Mouse (Mus musculus) intestine, postnatal 0 days (tissue): ENCODE data around the gene Taar8a. TPM values are rescaled to one million over a fixed set of nuclear protein-coding genes. Genes with fewer than 3 reads are reported as not detected.

Experiments used
- ATAC-seq: fragments of 200-750 bp; cut with Nextera tagmentation; 2 replicates; pipeline ENCODE4 v1.8.0; 2017; ENCODE audit warnings: mild to moderate bottlenecking, moderate TSS enrichment, moderate library complexity
- H3K27ac ChIP-seq: fragments of 300-500 bp; sonication (generic); 2 replicates; pipeline ENCODE4 v1.5.1; 2014; ENCODE audit warnings: mild to moderate bottlenecking, low read depth, low read length, moderate library complexity
- H3K27me3 ChIP-seq: fragments of 300-500 bp; sonication (generic); replicated peaks from 2 replicates; pipeline ENCODE4 v1.6.1; 2014; ENCODE audit warnings: low read length, mixed read lengths; ENCODE audit not compliant: control insufficient read depth, insufficient read depth
- H3K36me3 ChIP-seq: fragments of 300-500 bp; sonication (generic); 2 replicates; pipeline ENCODE4 v1.6.1; 2014; ENCODE audit warnings: mild to moderate bottlenecking, moderate library complexity; ENCODE audit not compliant: control insufficient read depth, insufficient read depth
- H3K4me1 ChIP-seq: fragments of 300-500 bp; sonication (generic); replicated peaks from 2 replicates; pipeline ENCODE4 v1.6.1; 2014; ENCODE audit warnings: antibody characterized with exemption, low read length, mixed read lengths; ENCODE audit not compliant: control insufficient read depth, insufficient read depth
- H3K4me2 ChIP-seq: fragments of 300-500 bp; sonication (generic); replicated peaks from 2 replicates; pipeline ENCODE4 v1.6.1; 2014; ENCODE audit warnings: low read depth, mild to moderate bottlenecking, moderate library complexity
- H3K4me3 ChIP-seq: fragments of 300-500 bp; sonication (generic); 2 replicates; pipeline ENCODE4 v1.5.1; 2014; ENCODE audit warnings: low read depth, low read length
- H3K9ac ChIP-seq: fragments of 300-500 bp; sonication (generic); 2 replicates; pipeline ENCODE4 v1.6.1; 2014; ENCODE audit warnings: mild to moderate bottlenecking, low read depth, low read length
- H3K9me3 ChIP-seq: fragments of 300-500 bp; sonication (generic); 2 replicates; pipeline ENCODE4 v1.6.1; 2016; ENCODE audit warnings: mixed run types; ENCODE audit not compliant: control insufficient read depth
- CTCF ChIP-seq: sonication (generic); IDR thresholded peaks from 2 replicates; pipeline ENCODE4 v1.5.1; 2016; ENCODE audit warnings: low read depth, mild to moderate bottlenecking, control low read depth, antibody characterized with exemption, moderate library complexity
- WGBS: fragments of 180-500 bp; shearing (Covaris S2); extraction: QIAGEN DNeasy Blood & Tissue Kit; methylation state at CpG from one replicate; pipeline ENCODE4 v1.1.7; 2014; 5-methylcytosine and 5-hydroxymethylcytosine counted together
- polyA plus RNA-seq: library from polyadenylated mRNA; unstranded; fragments of >200 nt; fragmentation: Nextera tagmentation; extraction: Ambion mirVana; gene quantifications from 2 replicates; pipeline ENCODE4 v1.2.1, GENCODE M21; 2015

The Taar8a gene
- polyA plus RNA-seq, 1 experiment from 2014 or later = not detected

GRCm38 (mm10) chr10:24111116-24111778 is 34.9 kb downstream of the Taar8a start:
- H3K4me2 ChIP-seq = no peak overlapping the region
- no peaks in the 10 kb centered on the region for H3K27me3 ChIP-seq
- no peak overlapping the region for H3K9ac ChIP-seq
- H3K27ac ChIP-seq = no peak overlapping the region
- H3K36me3 ChIP-seq = no peaks in the 10 kb centered on the region
- H3K9me3 ChIP-seq = no peaks in the 10 kb centered on the region
- peak; percentile 90 for TF ChIP-seq CTCF
- 0 out of 2 replicates have a peak, but pooled peaks cover 3% of the 10 kb centered on the region for H3K4me1 ChIP-seq
- peak; percentile 9; the same call in 1 of the 2 replicates for ATAC-seq
- H3K4me3 ChIP-seq = no peak overlapping the region
- WGBS = 41% methylated on average over 6 of the region's 6 CpGs

Other genes with a start within 250 kb of the Taar8a start
- 0.10 TPM in 1 of 2 replicates, not detected in the other for gene Vnn3, start 225.0 kb upstream of the Taar8a start, polyA plus RNA-seq
- gene Vnn1, start 181.8 kb upstream of the Taar8a start, polyA plus RNA-seq = 7.4 and 8.2 TPM in 2 replicates
- not detected in 2 replicates for gene Taar1, start 156.1 kb upstream of the Taar8a start, polyA plus RNA-seq
- not detected in 2 replicates for gene Taar2, start 137.9 kb upstream of the Taar8a start, polyA plus RNA-seq
- not detected in 2 replicates for gene Taar3, start 126.9 kb upstream of the Taar8a start, polyA plus RNA-seq
- not detected in 2 replicates for gene Taar4, start 116.0 kb upstream of the Taar8a start, polyA plus RNA-seq
- not detected in 2 replicates for gene Taar5, start 105.8 kb upstream of the Taar8a start, polyA plus RNA-seq
- not detected in 2 replicates for gene Taar6, start 90.9 kb upstream of the Taar8a start, polyA plus RNA-seq
- gene Taar7a, start 83.0 kb upstream of the Taar8a start, polyA plus RNA-seq = not detected in 2 replicates
- gene Taar7b, start 76.6 kb upstream of the Taar8a start, polyA plus RNA-seq = not detected in 2 replicates
- gene Taar7d, start 49.3 kb upstream of the Taar8a start, polyA plus RNA-seq = not detected in 2 replicates
- gene Taar7e, start 38.9 kb upstream of the Taar8a start, polyA plus RNA-seq = not detected in 2 replicates
- not detected in 2 replicates for gene Taar7f, start 27.0 kb upstream of the Taar8a start, polyA plus RNA-seq
- gene Taar8b, start 15.8 kb downstream of the Taar8a start, polyA plus RNA-seq = not detected in 2 replicates
- gene Taar8c, start 25.4 kb downstream of the Taar8a start, polyA plus RNA-seq = not detected in 2 replicates
- gene Taar9, start 33.0 kb downstream of the Taar8a start, polyA plus RNA-seq = not detected in 2 replicates
- 171 and 189 TPM in 2 replicates for gene Stx7, start 72.8 kb downstream of the Taar8a start, polyA plus RNA-seq
- 5.9 and 7.9 TPM in 2 replicates for gene Moxd1, start 147.0 kb downstream of the Taar8a start, polyA plus RNA-seq